Mouse (Mus musculus): Measurements from ENCODE around the gene Aup1. TPM values are rescaled to one million over a fixed set of nuclear protein-coding genes. Genes with fewer than 3 reads are reported as not detected.

Aup1 gene
- polyA plus RNA-seq, 1 experiment, result 339 TPM

- Histone ChIP-seq H3K4me3 (replicated peaks) (peak overlapping the region; percentile 64), H3K36me3 (ENCODE audit: control insufficient read depth) (peaks cover 41% of the 10 kb centered on the region), H3K4me1 (ENCODE audit: control insufficient read depth) (peaks cover 99% of the 10 kb centered on the region), H3K9me3 (ENCODE audit: control insufficient read depth, low read length) (no peaks in the 10 kb centered on the region), H3K27me3 (ENCODE audit: control insufficient read depth) (no peaks in the 10 kb centered on the region)
- peak; percentile 93 for TF ChIP-seq GATA1 (IDR thresholded peaks at IDR 0.05; ENCODE audit: low read length)
- TF ChIP-seq TAL1 (IDR thresholded peaks at IDR 0.05; ENCODE audit: low read length), result peak; percentile 82
Measured at GRCm38 (mm10) chr6:83014482-83015466, 39.5 kb upstream of the Aup1 start.

DNA sequence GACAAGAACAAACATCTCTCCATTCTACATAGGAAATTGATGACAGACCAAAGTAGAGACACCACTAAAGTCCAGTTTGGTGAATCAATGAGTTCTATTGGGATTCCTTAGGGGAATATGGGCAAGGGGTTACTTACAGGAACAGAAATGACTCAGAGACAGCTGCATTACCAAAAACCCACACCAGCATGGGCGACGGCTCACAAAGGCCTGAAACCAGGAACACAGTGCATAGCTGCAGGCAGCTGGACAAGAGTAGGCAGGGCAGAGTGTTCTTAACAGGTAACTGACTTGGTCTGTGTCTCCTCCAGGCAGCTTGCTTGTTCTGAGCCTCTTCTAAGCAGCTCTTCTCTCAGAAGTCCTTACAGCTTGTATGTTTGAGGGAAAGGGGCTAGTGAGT lies 38.6 kb upstream of the Aup1 start:
- H3K4me1 ChIP-seq (ENCODE audit: control insufficient read depth), result peaks cover 99% of the 10 kb centered on the region
- no peaks in the 10 kb centered on the region for H3K9me3 ChIP-seq (ENCODE audit: control insufficient read depth, low read length)
- H3K27me3 ChIP-seq (ENCODE audit: control insufficient read depth), result no peaks in the 10 kb centered on the region
- peaks cover 42% of the 10 kb centered on the region for H3K36me3 ChIP-seq (ENCODE audit: control insufficient read depth)
- H3K4me3 ChIP-seq (replicated peaks), result peak overlapping the region; percentile 64
- no peak for TF ChIP-seq GATA1 (IDR thresholded peaks at IDR 0.05; ENCODE audit: low read length)
- TF ChIP-seq TAL1 (IDR thresholded peaks at IDR 0.05; ENCODE audit: low read length), result no peak

GRCm38 (mm10) chr6:83017190-83017589 lies 37.1 kb upstream of the Aup1 start:
- Histone ChIP-seq H3K36me3 (ENCODE audit: control insufficient read depth) (peaks cover 51% of the 10 kb centered on the region), H3K4me1 (ENCODE audit: control insufficient read depth) (peaks cover 99% of the 10 kb centered on the region)
- TF ChIP-seq GATA1 (IDR thresholded peaks at IDR 0.05; ENCODE audit: low read length) (no peak), TAL1 (IDR thresholded peaks at IDR 0.05; ENCODE audit: low read length) (no peak)

GRCm38 (mm10) chr6:83019044-83019443 lies 35.3 kb upstream of the Aup1 start:
- Histone ChIP-seq H3K36me3 (ENCODE audit: control insufficient read depth) (peaks cover 58% of the 10 kb centered on the region), H3K4me1 (ENCODE audit: control insufficient read depth) (peaks cover 100% of the 10 kb centered on the region)

More at GRCm38 (mm10) chr6:83017190-83017589, 37.1 kb upstream of the Aup1 start:
- H3K4me3 ChIP-seq (replicated peaks), result peak overlapping the region; percentile 3
- H3K27me3 ChIP-seq (ENCODE audit: control insufficient read depth), result no peaks in the 10 kb centered on the region
- H3K9me3 ChIP-seq (ENCODE audit: control insufficient read depth, low read length), result no peaks in the 10 kb centered on the region

GRCm38 (mm10) chr6:83020121-83020520 lies 34.2 kb upstream of the Aup1 start:
- Histone ChIP-seq H3K4me3 (replicated peaks) (peak overlapping the region; percentile 29), H3K9me3 (ENCODE audit: control insufficient read depth, low read length) (no peaks in the 10 kb centered on the region), H3K27me3 (ENCODE audit: control insufficient read depth) (no peaks in the 10 kb centered on the region), H3K36me3 (ENCODE audit: control insufficient read depth) (peaks cover 68% of the 10 kb centered on the region), H3K4me1 (ENCODE audit: control insufficient read depth) (peaks cover 100% of the 10 kb centered on the region)
- peak; percentile 79 for TF ChIP-seq TAL1 (IDR thresholded peaks at IDR 0.05; ENCODE audit: low read length)
- TF ChIP-seq GATA1 (IDR thresholded peaks at IDR 0.05; ENCODE audit: low read length), result peak; percentile 65

More at GRCm38 (mm10) chr6:83019044-83019443, 35.3 kb upstream of the Aup1 start:
- TF ChIP-seq GATA1 (IDR thresholded peaks at IDR 0.05; ENCODE audit: low read length) (no peak), TAL1 (IDR thresholded peaks at IDR 0.05; ENCODE audit: low read length) (no peak)
- Histone ChIP-seq H3K27me3 (ENCODE audit: control insufficient read depth) (no peaks in the 10 kb centered on the region), H3K9me3 (ENCODE audit: control insufficient read depth, low read length) (no peaks in the 10 kb centered on the region), H3K4me3 (replicated peaks) (no peak overlapping the region)

- Histone ChIP-seq H3K27me3 (ENCODE audit: control insufficient read depth) (no peaks in the 10 kb centered on the region), H3K36me3 (ENCODE audit: control insufficient read depth) (peaks cover 70% of the 10 kb centered on the region), H3K4me3 (replicated peaks) (no peak overlapping the region), H3K9me3 (ENCODE audit: control insufficient read depth, low read length) (no peaks in the 10 kb centered on the region), H3K4me1 (ENCODE audit: control insufficient read depth) (peaks cover 97% of the 10 kb centered on the region)
- no peak for TF ChIP-seq TAL1 (IDR thresholded peaks at IDR 0.05; ENCODE audit: low read length)
- TF ChIP-seq GATA1 (IDR thresholded peaks at IDR 0.05; ENCODE audit: low read length), result no peak
Measured at GRCm38 (mm10) chr6:83020836-83021593, 33.3 kb upstream of the Aup1 start.

DNA sequence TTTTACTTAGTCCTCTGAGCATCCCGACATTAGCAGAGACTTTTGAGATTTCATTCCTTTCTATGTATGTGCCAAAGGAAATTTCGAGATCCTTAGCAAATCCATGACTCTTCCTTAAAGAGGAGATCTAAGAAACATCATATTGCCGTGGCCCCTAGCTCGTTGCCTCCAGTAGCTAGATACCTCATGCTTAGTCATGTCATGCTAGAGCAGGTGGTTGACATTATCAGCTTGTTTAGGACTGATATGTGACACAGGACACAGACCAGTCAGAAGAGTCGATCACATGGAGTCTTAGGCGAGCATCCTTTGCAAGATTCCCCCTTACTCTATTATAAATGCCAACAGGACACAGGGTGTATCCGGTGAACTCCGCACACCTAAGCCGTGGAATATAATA lies 31.3 kb upstream of the Aup1 start:
- Histone ChIP-seq H3K4me1 (ENCODE audit: control insufficient read depth) (peaks cover 93% of the 10 kb centered on the region), H3K36me3 (ENCODE audit: control insufficient read depth) (peaks cover 77% of the 10 kb centered on the region), H3K9me3 (ENCODE audit: control insufficient read depth, low read length) (no peaks in the 10 kb centered on the region), H3K27me3 (ENCODE audit: control insufficient read depth) (no peaks in the 10 kb centered on the region), H3K4me3 (replicated peaks) (peak overlapping the region; percentile 12)
- TF ChIP-seq TAL1 (IDR thresholded peaks at IDR 0.05; ENCODE audit: low read length) (peak; percentile 16; the same call in 1 of the 3 replicates), GATA1 (IDR thresholded peaks at IDR 0.05; ENCODE audit: low read length) (peak; percentile 18; the same call in 1 of the 2 replicates)

- Histone ChIP-seq H3K27me3 (ENCODE audit: control insufficient read depth) (no peaks in the 10 kb centered on the region), H3K4me3 (replicated peaks) (no peak overlapping the region), H3K36me3 (ENCODE audit: control insufficient read depth) (peaks cover 77% of the 10 kb centered on the region), H3K4me1 (ENCODE audit: control insufficient read depth) (peaks cover 91% of the 10 kb centered on the region), H3K9me3 (ENCODE audit: control insufficient read depth, low read length) (no peaks in the 10 kb centered on the region)
- no peak for TF ChIP-seq GATA1 (IDR thresholded peaks at IDR 0.05; ENCODE audit: low read length)
- TF ChIP-seq TAL1 (IDR thresholded peaks at IDR 0.05; ENCODE audit: low read length), result no peak
Measured at GRCm38 (mm10) chr6:83023786-83024185, 30.5 kb upstream of the Aup1 start.

- TF ChIP-seq GATA1 (IDR thresholded peaks at IDR 0.05; ENCODE audit: low read length), result no peak
- Histone ChIP-seq H3K9me3 (ENCODE audit: control insufficient read depth, low read length) (no peaks in the 10 kb centered on the region), H3K4me3 (replicated peaks) (no peak overlapping the region), H3K4me1 (ENCODE audit: control insufficient read depth) (peaks cover 90% of the 10 kb centered on the region), H3K36me3 (ENCODE audit: control insufficient read depth) (peaks cover 79% of the 10 kb centered on the region), H3K27me3 (ENCODE audit: control insufficient read depth) (no peaks in the 10 kb centered on the region)
Measured at GRCm38 (mm10) chr6:83024421-83024820, 29.9 kb upstream of the Aup1 start.

Data from erythroblast, embryonic 14.5 days (primary cell).